Mouse (Mus musculus) ES-Bruce4 (cell line): ENCODE measurements at regions not wholly inside any gene's neighbourhood (a gene's known extent, or its start where the extent isn't known, plus 50 kb on each side); places are given as distances from the start of the nearest gene placed in this dataset.

Experiments
- H3K27ac ChIP-seq: 2 replicates; pipeline ENCODE4 v1.5.1; 2012; ENCODE audit warnings: low read length, inconsistent platforms; ENCODE audit not compliant: insufficient read depth
- H3K27me3 ChIP-seq: 2 replicates; pipeline ENCODE4 v1.6.1; 2012; ENCODE audit warnings: mild to moderate bottlenecking, low read length, inconsistent platforms; ENCODE audit not compliant: control insufficient read depth, poor library complexity, insufficient read depth, severe bottlenecking
- H3K36me3 ChIP-seq: 2 replicates; pipeline ENCODE4 v1.6.1; 2012; ENCODE audit warnings: inconsistent platforms, mild to moderate bottlenecking, low read length, moderate library complexity; ENCODE audit not compliant: control insufficient read depth, poor library complexity, insufficient read depth, severe bottlenecking
- H3K4me1 ChIP-seq: one replicate; pipeline ENCODE4 v1.8.1; 2011; ENCODE audit warnings: low read length; ENCODE audit not compliant: control insufficient read depth, insufficient read depth
- H3K4me3 ChIP-seq: 2 replicates; pipeline ENCODE4 v1.5.1; 2011; ENCODE audit warnings: low read depth, mild to moderate bottlenecking, low read length
- H3K9ac ChIP-seq: 2 replicates; pipeline ENCODE4 v1.6.1; 2012; ENCODE audit warnings: low read depth, mild to moderate bottlenecking, inconsistent platforms; ENCODE audit not compliant: poor library complexity, severe bottlenecking
- H3K9me3 ChIP-seq: replicated peaks from 2 replicates; pipeline ENCODE4 v1.6.1; 2012; ENCODE audit warnings: mild to moderate bottlenecking, low read length, inconsistent platforms; ENCODE audit not compliant: control insufficient read depth, poor library complexity, insufficient read depth, severe bottlenecking
- CTCF ChIP-seq: IDR thresholded peaks from one replicate; pipeline ENCODE4 v1.8.1; 2011; ENCODE audit warnings: low read depth, low read length
- EP300 ChIP-seq: IDR thresholded peaks from 2 replicates; pipeline ENCODE4 v1.6.1; 2011; ENCODE audit warnings: low read depth, low read length; ENCODE audit not compliant: insufficient read depth
- POLR2A ChIP-seq: IDR thresholded peaks from one replicate; pipeline ENCODE4 v1.8.1; 2011; ENCODE audit warnings: low read length; ENCODE audit not compliant: insufficient read depth

DNA sequence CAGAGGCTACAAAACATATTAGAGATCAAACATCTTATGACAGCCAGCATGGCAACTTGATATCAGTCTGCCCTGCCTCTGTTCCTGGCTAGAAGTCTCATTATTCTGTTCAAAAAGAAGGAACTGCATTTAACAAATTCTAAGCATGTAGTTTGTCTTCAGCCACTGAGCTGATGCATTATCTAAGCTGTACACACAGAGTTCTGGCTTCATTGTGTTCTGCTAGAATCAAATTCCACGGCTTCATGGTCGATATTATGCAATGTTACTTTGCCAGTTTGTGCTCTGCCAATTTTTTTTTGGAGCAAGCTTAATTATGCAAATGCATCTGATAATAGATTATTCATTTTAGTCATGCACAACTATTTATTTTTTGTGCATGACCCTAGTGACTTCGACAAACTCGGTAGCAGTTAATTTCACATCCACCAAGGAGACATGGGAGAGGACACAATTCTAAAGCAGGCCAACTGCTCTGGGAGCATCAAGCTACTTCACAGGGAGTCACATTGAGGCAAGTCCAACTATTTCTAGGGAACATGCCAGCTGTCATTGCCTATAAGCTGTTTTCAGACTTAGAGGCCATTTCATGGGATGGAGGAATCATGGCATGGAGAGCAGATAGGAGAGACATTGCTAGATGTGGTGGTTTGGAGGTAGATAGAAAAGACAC, 360.8 kb downstream of the Kif20b start:
- Histone ChIP-seq H3K36me3 (no peaks in the 10 kb centered on the region), H3K9me3 (no peaks in the 10 kb centered on the region), H3K27me3 (no peaks in the 10 kb centered on the region), H3K9ac (no peak overlapping the region), H3K27ac (no peak overlapping the region), H3K4me3 (no peak overlapping the region), H3K4me1 (no peaks in the 10 kb centered on the region)
- TF ChIP-seq EP300, result no peak
- no peak for TF ChIP-seq POLR2A
- TF ChIP-seq CTCF, result no peak

DNA sequence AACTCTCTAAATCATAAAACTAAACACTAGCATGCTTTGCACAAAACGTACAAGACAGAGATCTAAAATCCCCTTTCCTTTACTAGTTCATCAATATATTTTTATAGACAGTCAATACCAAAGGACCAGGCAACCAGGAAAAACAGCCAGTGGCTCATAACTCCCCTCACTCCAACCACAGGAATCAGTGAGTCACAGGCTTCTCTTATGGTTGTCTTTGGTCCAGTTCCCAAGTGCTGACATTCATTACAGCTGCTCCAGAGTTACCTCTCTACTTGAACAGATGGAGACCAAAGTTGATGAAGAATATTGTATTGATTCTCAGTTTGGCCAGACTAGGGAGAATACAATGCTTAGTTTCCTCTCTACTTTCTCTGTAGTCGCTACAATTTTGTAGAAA, 376.7 kb downstream of the Kif20b start:
- Histone ChIP-seq H3K9ac (no peak overlapping the region), H3K4me1 (no peaks in the 10 kb centered on the region), H3K27ac (no peak overlapping the region), H3K27me3 (no peaks in the 10 kb centered on the region), H3K9me3 (no peaks in the 10 kb centered on the region), H3K36me3 (no peaks in the 10 kb centered on the region), H3K4me3 (no peak overlapping the region)
- TF ChIP-seq POLR2A (no peak), CTCF (no peak), EP300 (no peak)

DNA sequence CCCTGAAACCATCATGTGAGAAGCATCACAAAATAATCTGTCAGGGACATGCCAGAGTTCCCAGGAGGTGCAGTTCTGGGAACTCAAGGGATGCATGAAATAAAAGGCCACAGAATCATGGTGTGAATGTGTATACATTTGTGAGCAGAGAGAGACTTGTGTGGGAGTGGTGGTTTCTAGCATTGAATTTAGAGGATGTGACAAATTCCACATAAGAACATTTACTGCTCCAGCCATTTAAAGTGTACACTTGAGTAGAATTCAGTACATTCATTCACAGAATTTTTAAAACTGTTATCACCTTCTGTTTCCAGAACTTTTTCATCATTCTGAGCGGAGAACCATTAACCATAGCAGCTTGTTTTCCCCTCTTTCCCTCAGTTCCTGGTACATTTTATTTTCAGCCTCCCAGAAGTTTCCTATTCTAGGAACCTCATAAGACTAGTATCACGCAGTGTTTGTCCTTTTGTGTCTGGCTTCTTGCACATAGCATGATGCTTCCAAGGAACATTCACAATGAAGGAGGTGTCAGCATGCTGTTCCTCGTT, 380.6 kb downstream of the Kif20b start:
- Histone ChIP-seq H3K9ac (no peak overlapping the region), H3K4me3 (no peak overlapping the region), H3K9me3 (no peaks in the 10 kb centered on the region), H3K36me3 (no peaks in the 10 kb centered on the region), H3K27me3 (no peaks in the 10 kb centered on the region), H3K27ac (no peak overlapping the region), H3K4me1 (no peaks in the 10 kb centered on the region)
- TF ChIP-seq CTCF (no peak), EP300 (no peak), POLR2A (no peak)
